Mouse (Mus musculus) embryonic fibroblast, embryonic 13.5 days (primary cell): ENCODE results near the gene Pdcd7. TPM values are rescaled to one million over a fixed set of nuclear protein-coding genes. Genes with fewer than 3 reads are reported as not detected.
"Not testable (repeated sequence)": the region's sequence is repeated elsewhere in the genome, so short reads cannot be mapped to it uniquely, and the experiment has no call there.

Experiments
- H3K27ac ChIP-seq: 2 replicates; pipeline ENCODE4 v1.5.1; 2012; ENCODE audit warnings: low read length, control low read depth, inconsistent platforms; ENCODE audit not compliant: insufficient read depth
- H3K4me1 ChIP-seq: 2 replicates; pipeline ENCODE4 v1.6.1; 2011; ENCODE audit warnings: low read length; ENCODE audit not compliant: control insufficient read depth, insufficient read depth
- H3K4me3 ChIP-seq: 2 replicates; pipeline ENCODE4 v1.5.1; 2011; ENCODE audit warnings: mild to moderate bottlenecking, control low read depth, low read length; ENCODE audit not compliant: insufficient read depth
- CTCF ChIP-seq: IDR thresholded peaks from 2 replicates; pipeline ENCODE4 v1.5.1; 2011; ENCODE audit warnings: mild to moderate bottlenecking, control low read depth, low read length, moderate library complexity, borderline replicate concordance; ENCODE audit not compliant: insufficient read depth
- POLR2A ChIP-seq: IDR thresholded peaks from 2 replicates; pipeline ENCODE4 v1.6.1; 2011; ENCODE audit warnings: low read depth, mild to moderate bottlenecking, control low read depth, low read length, moderate library complexity
- polyA plus RNA-seq: library from polyadenylated mRNA; stranded (reverse); fragments of >200 nt; gene quantifications from 2 replicates; pipeline ENCODE4 v1.2.4, GENCODE M21; 2011; ENCODE audit warnings: low read depth; ENCODE audit not compliant: missing spikeins, insufficient read length

The Pdcd7 gene
- polyA plus RNA-seq, 1 experiment: 13.1 TPM

DNA sequence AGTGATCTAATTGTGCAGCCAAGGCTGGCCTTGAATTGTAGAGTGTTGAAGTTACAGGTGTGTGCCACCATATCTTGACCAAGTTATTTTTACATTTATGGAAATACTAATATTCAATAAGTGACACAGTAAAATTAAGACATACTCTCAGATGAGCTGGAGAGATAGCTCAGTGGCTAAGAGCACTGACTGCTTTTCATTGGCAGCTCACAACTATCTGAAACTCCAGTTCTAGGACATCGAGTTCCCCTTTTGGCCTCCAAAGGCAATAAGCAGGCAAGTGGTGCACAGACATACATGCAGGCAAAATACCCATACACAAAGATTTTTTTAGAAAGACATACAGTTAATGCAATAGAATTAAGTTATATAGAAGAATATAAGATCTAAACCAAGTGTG, 32.1 kb upstream of the Pdcd7 start:
- Histone ChIP-seq H3K4me3 (no peak overlapping the region), H3K4me1 (no peaks in the 10 kb centered on the region), H3K27ac (no peak overlapping the region)
- no peak for TF ChIP-seq CTCF
- no peak for TF ChIP-seq POLR2A

DNA sequence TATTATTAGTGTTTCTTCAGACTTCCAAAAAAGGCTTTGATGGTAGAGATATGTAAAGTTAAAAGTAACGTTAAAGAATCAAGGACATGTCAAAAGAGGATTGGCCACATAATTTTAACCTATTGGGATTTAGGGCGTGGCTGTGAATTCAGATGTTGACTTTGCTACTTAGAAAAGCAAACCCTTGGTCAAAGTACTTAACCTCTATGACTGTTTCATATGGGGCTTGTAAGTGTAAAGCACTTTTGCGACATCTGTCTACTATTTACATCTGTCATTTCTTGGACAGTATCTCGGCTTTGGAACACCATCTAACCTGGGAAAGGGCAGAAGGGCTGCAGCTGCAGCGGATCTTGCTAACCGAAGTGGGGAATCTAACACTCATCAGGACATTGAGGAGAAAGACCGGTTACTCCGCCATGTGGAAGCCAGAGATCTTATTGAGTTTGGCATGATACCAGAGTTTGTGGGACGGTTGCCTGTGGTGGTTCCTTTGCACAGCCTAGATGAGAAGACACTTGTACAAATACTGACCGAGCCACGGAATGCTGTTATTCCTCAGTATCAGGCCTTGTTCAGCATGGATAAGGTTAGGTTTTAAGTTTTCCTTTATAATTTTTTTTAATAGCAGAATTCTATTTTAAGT, 23.5 kb upstream of the Pdcd7 start:
- no peaks in the 10 kb centered on the region for H3K4me1 ChIP-seq
- TF ChIP-seq CTCF: no peak
- TF ChIP-seq POLR2A: no peak

DNA sequence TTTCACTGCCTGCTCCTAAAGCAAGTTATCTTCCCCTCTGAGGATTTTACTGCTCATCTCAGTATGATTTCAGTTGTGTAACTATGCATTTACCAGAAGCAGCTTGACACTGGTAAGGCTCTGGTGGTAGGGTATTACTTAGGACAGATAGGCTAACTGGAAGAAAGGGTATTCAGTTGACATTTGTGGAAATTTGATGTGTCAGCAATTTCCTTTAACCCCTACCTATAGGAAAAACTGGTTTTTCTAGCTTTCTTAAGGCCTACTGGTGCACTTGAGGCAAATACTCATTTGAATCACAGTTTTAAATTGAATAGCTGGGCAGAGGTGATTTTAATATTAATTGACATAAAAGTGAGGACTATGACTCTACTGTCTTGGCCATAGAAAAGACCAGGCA, 19.9 kb upstream of the Pdcd7 start:
- no peak overlapping the region for H3K4me3 ChIP-seq
- no peak for TF ChIP-seq CTCF
- no peak for TF ChIP-seq POLR2A
- H3K4me1 ChIP-seq: no peaks in the 10 kb centered on the region
- H3K27ac ChIP-seq: no peak overlapping the region

More for the DNA sequence above, 23.5 kb upstream of the Pdcd7 start:
- Histone ChIP-seq H3K27ac (no peak overlapping the region), H3K4me3 (no peak overlapping the region)

DNA sequence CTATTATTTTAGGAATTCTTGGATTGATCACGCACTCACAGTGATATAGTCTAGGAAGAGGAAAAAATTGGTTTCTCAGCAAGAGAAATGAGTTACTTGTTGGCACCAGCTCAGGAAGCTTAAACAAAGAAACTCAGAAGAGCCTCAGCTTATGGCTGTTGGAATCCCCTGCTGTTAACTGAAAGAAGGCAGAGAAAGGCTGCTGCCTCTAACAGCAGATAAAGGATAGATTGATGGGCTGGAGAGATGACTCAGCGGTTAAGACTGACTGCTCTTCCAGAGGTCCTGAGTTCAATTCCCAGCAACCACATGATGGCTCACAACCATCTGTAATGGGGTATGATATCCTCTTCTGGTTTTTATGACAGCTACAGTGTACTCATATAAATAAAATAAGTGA, 18.5 kb upstream of the Pdcd7 start:
- no peak overlapping the region for H3K4me3 ChIP-seq
- H3K4me1 ChIP-seq: no peaks in the 10 kb centered on the region
- TF ChIP-seq CTCF (no peak), POLR2A (no peak)
- H3K27ac ChIP-seq: no peak overlapping the region

DNA sequence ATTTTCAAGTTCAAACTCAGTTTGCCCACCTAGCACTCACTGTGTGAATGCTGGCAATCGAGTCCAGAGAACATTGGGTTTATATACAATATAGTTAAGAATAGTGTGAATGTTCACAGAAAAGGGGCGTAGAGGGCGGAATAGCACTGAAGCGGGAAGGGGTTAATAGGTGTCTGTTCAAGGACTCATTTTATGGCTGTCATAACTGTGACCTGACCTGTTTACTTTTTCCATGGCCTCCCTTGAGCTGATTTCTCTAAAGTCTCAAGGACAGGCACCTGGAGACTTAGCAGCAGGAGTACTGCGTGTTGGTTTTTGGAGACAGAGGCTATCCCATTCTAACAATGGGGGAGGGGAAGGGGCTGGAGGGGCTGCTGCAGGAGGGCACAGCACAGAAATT, 11.9 kb upstream of the Pdcd7 start:
- Histone ChIP-seq H3K27ac (no peak overlapping the region), H3K4me1 (no peaks in the 10 kb centered on the region), H3K4me3 (no peak overlapping the region)
- TF ChIP-seq POLR2A (no peak), CTCF (no peak)

DNA sequence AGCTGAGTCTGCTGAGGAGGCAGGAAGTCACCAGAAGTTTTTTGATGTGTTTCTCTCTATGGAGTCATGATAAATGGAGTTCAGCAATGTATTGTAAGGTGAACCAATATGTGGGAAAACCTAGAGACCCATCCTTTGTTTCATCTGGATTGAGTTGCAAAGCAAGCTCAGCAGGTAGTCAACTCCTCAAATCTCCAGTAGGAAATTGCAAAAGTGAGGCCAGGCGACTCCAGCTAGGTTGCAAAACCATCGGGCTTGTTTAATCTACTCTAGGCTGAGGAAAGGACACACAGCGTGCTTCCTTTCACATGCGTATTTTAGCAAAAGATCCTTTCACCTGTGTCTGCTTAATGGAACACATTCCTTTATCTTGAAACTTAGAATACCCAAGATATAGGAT, 6.8 kb upstream of the Pdcd7 start:
- Histone ChIP-seq H3K4me3 (no peak overlapping the region), H3K27ac (no peak overlapping the region), H3K4me1 (no peaks in the 10 kb centered on the region)
- no peak for TF ChIP-seq POLR2A
- no peak for TF ChIP-seq CTCF

DNA sequence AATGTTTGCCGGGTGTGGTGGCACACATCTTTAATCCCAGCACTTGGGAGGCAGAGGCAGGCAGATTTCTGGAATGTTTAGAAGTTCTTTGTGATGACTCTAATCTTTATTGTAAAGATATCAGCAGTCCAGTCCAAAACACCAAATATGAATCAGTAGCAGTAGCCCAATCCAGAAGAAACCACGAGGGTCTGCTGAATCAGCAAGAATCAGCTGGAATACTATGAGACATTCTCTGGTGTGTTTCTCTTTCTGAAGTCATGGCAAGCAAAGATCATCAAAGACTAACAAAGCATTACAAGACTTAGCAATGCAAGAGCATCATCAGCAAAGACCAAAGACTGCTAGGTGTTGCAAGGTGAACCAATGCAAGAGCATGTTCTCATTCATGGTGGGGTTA, 5.5 kb upstream of the Pdcd7 start:
- Histone ChIP-seq H3K27ac (no peak overlapping the region), H3K4me3 (no peak overlapping the region), H3K4me1 (no peaks in the 10 kb centered on the region)
- TF ChIP-seq CTCF: no peak
- no peak for TF ChIP-seq POLR2A

DNA sequence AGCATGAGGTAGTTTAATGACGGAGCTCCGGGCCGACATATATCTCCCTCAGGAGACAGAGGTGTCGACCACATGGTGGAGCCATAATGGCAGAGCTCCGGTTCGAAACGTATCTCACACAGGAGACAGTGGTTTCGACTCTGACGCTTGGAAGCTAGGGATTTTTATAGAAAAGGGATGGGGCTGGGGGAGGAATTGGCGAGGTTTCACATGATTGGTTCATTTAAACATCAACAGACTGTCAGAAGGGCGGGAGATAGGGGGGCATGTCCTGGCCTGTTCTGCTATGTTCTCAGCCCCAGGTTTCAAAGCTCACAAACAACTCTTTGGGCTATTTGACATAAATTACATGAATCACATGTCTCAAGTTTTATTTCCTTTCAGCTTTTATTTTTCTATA, 465 bp upstream of the Pdcd7 start:
- Histone ChIP-seq H3K27ac (peak overlapping the region; percentile 44), H3K4me3 (peak overlapping the region; percentile 52)
- 0 out of 2 replicates have a peak, but pooled peaks have one; percentile 18 for TF ChIP-seq POLR2A
- H3K4me1 ChIP-seq: not testable (repeated sequence)

DNA sequence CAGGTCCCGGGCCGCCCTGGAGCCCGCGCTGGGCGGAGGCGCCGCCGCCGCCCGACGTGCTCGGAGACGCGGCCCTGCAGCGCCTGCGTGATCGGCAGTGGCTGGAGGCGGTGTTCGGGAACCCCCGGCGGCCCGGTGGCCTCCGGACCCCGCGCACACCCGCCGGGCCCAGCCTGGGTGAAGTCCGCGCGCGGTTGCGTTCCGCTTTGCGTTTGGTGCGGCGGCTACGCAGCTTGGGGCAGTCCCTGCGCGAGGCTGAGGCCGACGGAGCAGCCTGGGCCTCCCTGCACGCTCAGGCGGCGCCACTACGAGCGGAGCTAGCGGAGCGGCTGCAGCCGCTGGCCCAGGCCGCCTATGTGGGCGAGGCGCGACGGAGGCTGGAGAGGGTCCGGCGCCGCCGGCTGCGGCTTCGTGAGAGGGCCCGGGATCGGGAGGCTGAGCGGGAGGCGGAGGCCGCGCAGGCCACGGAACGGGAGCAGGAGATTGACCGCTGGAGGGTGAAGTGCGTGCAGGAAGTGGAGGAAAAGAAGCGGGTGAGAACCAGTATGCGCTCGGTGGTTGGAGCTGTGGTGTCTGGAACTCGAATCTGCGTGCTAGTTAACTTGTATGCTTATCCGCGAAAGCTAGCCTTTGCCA, 690 bp downstream of the Pdcd7 start:
- TF ChIP-seq POLR2A (no peak; the same call in 1 of the 2 replicates), CTCF (no peak)
- Histone ChIP-seq H3K27ac (peak overlapping the region; percentile 38; the same call in 1 of the 2 replicates), H3K4me1 (no peaks in the 10 kb centered on the region), H3K4me3 (peak overlapping the region; percentile 96)

DNA sequence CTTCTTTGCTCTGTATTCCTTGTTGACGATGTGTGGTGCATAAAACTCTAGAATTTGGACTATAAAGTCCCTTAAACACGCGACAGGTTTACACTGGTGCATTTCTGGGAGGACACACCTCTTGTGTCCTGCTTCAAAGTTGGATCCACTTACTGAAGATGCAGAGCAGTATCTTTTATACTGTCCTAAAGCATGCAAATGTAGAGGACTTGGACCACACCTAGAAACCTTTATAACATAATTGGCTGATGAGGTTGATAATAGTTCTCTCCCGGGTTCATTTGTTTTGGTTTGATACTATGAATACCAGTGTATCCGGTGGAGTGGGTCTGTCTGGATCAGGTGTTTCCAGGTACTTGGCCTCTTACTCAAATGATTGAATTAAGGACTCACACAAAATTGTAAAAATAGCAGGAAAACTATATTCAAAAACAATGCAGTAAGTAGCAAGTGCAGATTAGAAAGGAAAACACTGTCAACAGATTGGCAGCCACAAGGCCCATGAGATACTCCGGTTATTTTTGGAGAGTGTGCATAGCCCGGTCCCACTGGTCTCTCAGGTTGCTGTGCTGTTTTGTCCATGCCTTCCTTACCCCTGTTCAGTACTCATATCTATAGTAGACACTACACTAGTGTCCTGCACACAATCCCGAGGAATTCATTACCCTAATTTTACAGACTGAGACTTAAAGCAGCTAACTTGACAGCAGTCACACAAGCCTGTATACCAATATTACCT, 1.4 kb downstream of the Pdcd7 start:
- Histone ChIP-seq H3K4me1 (no peaks in the 10 kb centered on the region), H3K4me3 (peak overlapping the region; percentile 96), H3K27ac (peak overlapping the region; percentile 38; the same call in 1 of the 2 replicates)
- TF ChIP-seq POLR2A (no peak), CTCF (no peak)
